Mouse (Mus musculus) kidney, adult 2 months (tissue): ENCODE data around the gene Ppan.

Experiments
- CTCF ChIP-seq: fragments of 200-500 bp; conservative IDR thresholded peaks from 2 replicates; pipeline ENCODE4 v1.5.1; 2011; ENCODE audit warnings: low read depth, mild to moderate bottlenecking, control low read depth, low read length, moderate library complexity, mixed read lengths; ENCODE audit not compliant: insufficient read depth, insufficient read length
- POLR2A ChIP-seq: fragments of 200-500 bp; IDR thresholded peaks from one replicate; pipeline ENCODE4 v1.6.1; 2011; ENCODE audit warnings: low read depth, low read length, control low read depth

GRCm38 (mm10) chr9:20869246-20869645 is 18.7 kb upstream of the Ppan start:
- no peak for TF ChIP-seq CTCF
- no peak for TF ChIP-seq POLR2A
